Comparison of ENCODE assay signal across 8 mouse cellular contexts in the genomic region with DNA sequence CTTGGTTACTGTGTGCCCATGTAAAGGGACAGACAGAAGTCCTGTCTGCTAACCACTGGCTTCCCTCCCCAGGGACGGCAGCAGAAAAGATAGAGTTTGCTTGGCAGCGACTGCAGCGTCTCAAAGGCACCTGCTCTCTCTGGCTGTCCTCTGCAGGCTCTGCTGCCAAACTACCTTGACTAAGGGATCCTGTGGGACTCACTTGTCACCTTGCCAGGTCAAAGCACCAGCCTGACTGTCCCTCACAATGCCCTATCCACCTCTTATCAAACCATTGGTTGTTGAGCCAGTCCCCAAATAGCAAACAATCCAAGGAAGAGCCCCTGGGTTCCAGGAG. TPM values are rescaled to one million over a fixed set of nuclear protein-coding genes. Genes with fewer than 3 reads are reported as not detected.
DNase-seq lines count a peak whose midpoint lies in the region; ATAC-seq and TF ChIP-seq lines count a peak whose summit lies in the region.

No protein-coding gene starts in this region.

- H3K4me2 ChIP-seq in neural tube, embryonic 15.5 days: peak overlapping the region; percentile 53

- peak overlapping the region; percentile 39 for H3K9ac ChIP-seq in neural tube, embryonic 15.5 days (replicated peaks)

- H3K9me3 ChIP-seq in neural tube, embryonic 15.5 days (replicated peaks): no peaks in the 10 kb centered on the region

- WGBS in neural tube, embryonic 15.5 days: 16% methylated on average over 3 of the region's 3 CpGs

- DNase-seq in right cerebral cortex, postnatal 25 days: peak; percentile 31
- DNase-seq in right cerebral cortex, postnatal 4 days: no peak
- peak; percentile 48 for DNase-seq in heart, adult 8-10 months (ENCODE audit: low spot score)
- DNase-seq in kidney, postnatal 14 days: peak; percentile 31
- no peak for DNase-seq in adrenal gland, adult 8-10 months
- DNase-seq in lung, postnatal 14 days: no peak

- H3K27ac ChIP-seq in cortical plate, adult 2 months (ENCODE audit: insufficient read depth, low read length): peak overlapping the region; percentile 90
- H3K27ac ChIP-seq in neural tube, embryonic 15.5 days (replicated peaks): peak overlapping the region; percentile 91

- no peaks in the 10 kb centered on the region for H3K27me3 ChIP-seq in neural tube, embryonic 15.5 days (replicated peaks)

- no peak overlapping the region for H3K4me3 ChIP-seq in cortical plate, adult 2 months (ENCODE audit: insufficient read depth, low read length)
- H3K4me3 ChIP-seq in neural tube, embryonic 15.5 days (replicated peaks): no peak overlapping the region

- ATAC-seq in neural tube, embryonic 15.5 days (ENCODE audit: low FRiP score): 0 out of 2 replicates have a peak, but pooled peaks have one; percentile 23

- no peaks in the 10 kb centered on the region for H3K36me3 ChIP-seq in neural tube, embryonic 15.5 days

- no peak for TF ChIP-seq CTCF in cortical plate, adult 2 months (IDR thresholded peaks at IDR 0.05; ENCODE audit: extremely low read depth, insufficient read depth, low read length)

- TF ChIP-seq POLR2A in cortical plate, adult 2 months (IDR thresholded peaks at IDR 0.05; ENCODE audit: extremely low read depth, insufficient read depth, low read length): no peak

- peaks cover 6% of the 10 kb centered on the region for H3K4me1 ChIP-seq in cortical plate, adult 2 months (ENCODE audit: control insufficient read depth, insufficient read depth, low read length)
- H3K4me1 ChIP-seq in neural tube, embryonic 15.5 days: peaks cover 16% of the 10 kb centered on the region

RNA-seq across cellular contexts. Expression of gene Pcbp1, which starts 38.0 kb away (rescaled TPM):
- polyA plus RNA-seq in cortical plate, adult 2 months (2012; rRNA removed): 158 and 165 TPM in 2 replicates
- 100 to 1,000 TPM; 157 to 166 (median 162) TPM for total RNA-seq in heart, adult 8-10 months (2022)
- polyA plus RNA-seq in neural tube, embryonic 15.5 days (2015; fragmentation: Nextera tagmentation; extraction: Ambion mirVana): 331 and 342 TPM in 2 replicates
- 100 to 1,000 TPM; 286 to 319 (median 308) TPM for total RNA-seq in adrenal gland, adult 8-10 months (2022)

RNA-seq across cellular contexts. Expression of gene C87436, which starts 49.9 kb away (rescaled TPM):
- 21.6 and 21.8 TPM in 2 replicates for polyA plus RNA-seq in cortical plate, adult 2 months (2012; rRNA removed)
- total RNA-seq in heart, adult 8-10 months (2022): 10 to 100 TPM in 2 of 4 experiments, 1 to 10 TPM in 2; 9.6 to 11.6 (median 10.0) TPM
- 22.2 and 25.6 TPM in 2 replicates for polyA plus RNA-seq in neural tube, embryonic 15.5 days (2015; fragmentation: Nextera tagmentation; extraction: Ambion mirVana)
- 10 to 100 TPM; 22.4 to 27.7 (median 24.8) TPM for total RNA-seq in adrenal gland, adult 8-10 months (2022)

Comparison
In these comparisons a context has a peak if more than half of its experiments do, and no peak if none do; other contexts are left out.
1. DNase-seq: peak in right cerebral cortex, postnatal 25 days (single experiment), heart, adult 8-10 months (single experiment) and kidney, postnatal 14 days (single experiment); none in right cerebral cortex, postnatal 4 days (single experiment), adrenal gland, adult 8-10 months (single experiment) and lung, postnatal 14 days (single experiment).